Mouse (Mus musculus): ENCODE results near the gene Slc30a4. TPM values are rescaled to one million over a fixed set of nuclear protein-coding genes. Genes with fewer than 3 reads are reported as not detected.

Slc30a4 gene
- polyA plus RNA-seq, 1 experiment from 2014 or later, result 9.9 TPM

- no peak overlapping the region for H3K4me2 ChIP-seq (replicated peaks)
- H3K36me3 ChIP-seq, result no peaks in the 10 kb centered on the region
- peaks cover 2% of the 10 kb centered on the region; the same call in 1 of the 2 replicates for H3K27me3 ChIP-seq
- H3K4me1 ChIP-seq, result no peaks in the 10 kb centered on the region
- WGBS, result 80% methylated on average over 3 of the region's 3 CpGs
- H3K9me3 ChIP-seq, result no peaks in the 10 kb centered on the region
- H3K4me3 ChIP-seq, result no peak overlapping the region
- H3K27ac ChIP-seq, result no peak overlapping the region
- no peak overlapping the region for H3K9ac ChIP-seq
- no peak for ATAC-seq (ENCODE audit: low FRiP score, low read depth)
Measured at GRCm38 (mm10) chr2:122711911-122712310, 9.4 kb upstream of the Slc30a4 start.

GRCm38 (mm10) chr2:122709156-122709555 lies 6.7 kb upstream of the Slc30a4 start:
- no peak overlapping the region for H3K4me2 ChIP-seq (replicated peaks)
- H3K36me3 ChIP-seq, result no peaks in the 10 kb centered on the region
- H3K27ac ChIP-seq, result no peak overlapping the region
- ATAC-seq (ENCODE audit: low FRiP score, low read depth), result no peak
- H3K27me3 ChIP-seq, result peaks cover 3% of the 10 kb centered on the region; the same call in 1 of the 2 replicates
- no peak overlapping the region for H3K9ac ChIP-seq
- no peak overlapping the region for H3K4me3 ChIP-seq
- 79% methylated on average over 1 of the region's 1 CpGs for WGBS
- H3K4me1 ChIP-seq, result no peaks in the 10 kb centered on the region
- no peaks in the 10 kb centered on the region for H3K9me3 ChIP-seq

- H3K27me3 ChIP-seq, result peaks cover 4% of the 10 kb centered on the region; the same call in 1 of the 2 replicates
- H3K4me1 ChIP-seq, result no peaks in the 10 kb centered on the region
- WGBS, result 65% methylated on average over 3 of the region's 3 CpGs
- no peak overlapping the region for H3K9ac ChIP-seq
- H3K36me3 ChIP-seq, result no peaks in the 10 kb centered on the region
- no peak overlapping the region for H3K27ac ChIP-seq
- ATAC-seq (ENCODE audit: low FRiP score, low read depth), result no peak
- H3K4me2 ChIP-seq (replicated peaks), result no peak overlapping the region
- H3K4me3 ChIP-seq, result no peak overlapping the region
- no peaks in the 10 kb centered on the region for H3K9me3 ChIP-seq
Measured at GRCm38 (mm10) chr2:122708080-122708479, 5.6 kb upstream of the Slc30a4 start.

GRCm38 (mm10) chr2:122704572-122704971 lies 2.1 kb upstream of the Slc30a4 start:
- Histone ChIP-seq H3K27ac (no peak overlapping the region), H3K4me3 (no peak overlapping the region), H3K36me3 (no peaks in the 10 kb centered on the region), H3K9ac (no peak overlapping the region), H3K4me1 (peaks cover 14% of the 10 kb centered on the region), H3K27me3 (peaks cover 4% of the 10 kb centered on the region; the same call in 1 of the 2 replicates), H3K4me2 (replicated peaks) (no peak overlapping the region), H3K9me3 (no peaks in the 10 kb centered on the region)
- 84% methylated on average over 2 of the region's 2 CpGs for WGBS
- ATAC-seq (ENCODE audit: low FRiP score, low read depth), result no peak

- 0% methylated on average over 15 of the region's 15 CpGs for WGBS
- peaks cover 14% of the 10 kb centered on the region for H3K4me1 ChIP-seq
- peak overlapping the region; percentile 85 for H3K9ac ChIP-seq
- no peak overlapping the region for H3K27ac ChIP-seq
- peak overlapping the region; percentile 72 for H3K4me3 ChIP-seq
- 0 out of 2 replicates have a peak, but pooled peaks cover 2% of the 10 kb centered on the region for H3K27me3 ChIP-seq
- peak overlapping the region; percentile 78 for H3K4me2 ChIP-seq (replicated peaks)
- ATAC-seq (ENCODE audit: low FRiP score, low read depth), result no peak
- H3K9me3 ChIP-seq, result no peaks in the 10 kb centered on the region
- no peaks in the 10 kb centered on the region for H3K36me3 ChIP-seq
Measured at GRCm38 (mm10) chr2:122701871-122702180, 637 bp downstream of the Slc30a4 start.

- Histone ChIP-seq H3K4me3 (peak overlapping the region; percentile 72), H3K9ac (peak overlapping the region; percentile 85; the same call in 1 of the 2 replicates), H3K9me3 (no peaks in the 10 kb centered on the region), H3K36me3 (no peaks in the 10 kb centered on the region), H3K27ac (no peak overlapping the region), H3K4me2 (replicated peaks) (peak overlapping the region; percentile 78), H3K4me1 (peaks cover 14% of the 10 kb centered on the region), H3K27me3 (0 out of 2 replicates have a peak, but pooled peaks cover 2% of the 10 kb centered on the region)
- 69% methylated on average over 8 of the region's 8 CpGs for WGBS
- no peak for ATAC-seq (ENCODE audit: low FRiP score, low read depth)
Measured at GRCm38 (mm10) chr2:122701012-122701411, 1.5 kb downstream of the Slc30a4 start.

GRCm38 (mm10) chr2:122697526-122697925 lies 4.9 kb downstream of the Slc30a4 start:
- no peak overlapping the region for H3K27ac ChIP-seq
- 71% methylated on average over 2 of the region's 2 CpGs for WGBS
- H3K36me3 ChIP-seq, result no peaks in the 10 kb centered on the region
- no peak overlapping the region for H3K4me3 ChIP-seq
- H3K27me3 ChIP-seq, result no peaks in the 10 kb centered on the region
- ATAC-seq (ENCODE audit: low FRiP score, low read depth), result no peak
- no peak overlapping the region for H3K4me2 ChIP-seq (replicated peaks)
- peaks cover 14% of the 10 kb centered on the region for H3K4me1 ChIP-seq
- no peak overlapping the region for H3K9ac ChIP-seq
- H3K9me3 ChIP-seq, result no peaks in the 10 kb centered on the region

- Histone ChIP-seq H3K9ac (no peak overlapping the region), H3K27ac (no peak overlapping the region), H3K4me1 (no peaks in the 10 kb centered on the region), H3K4me3 (no peak overlapping the region), H3K9me3 (peaks cover 6% of the 10 kb centered on the region), H3K27me3 (no peaks in the 10 kb centered on the region), H3K4me2 (replicated peaks) (no peak overlapping the region), H3K36me3 (peaks cover 6% of the 10 kb centered on the region; the same call in 1 of the 2 replicates)
- no peak for ATAC-seq (ENCODE audit: low FRiP score, low read depth)
- 77% methylated on average over 6 of the region's 6 CpGs for whole genome bisulfite sequencing
Measured at GRCm38 (mm10) chr2:122686665-122687064, 15.8 kb downstream of the Slc30a4 start.

- Histone ChIP-seq H3K9ac (no peak overlapping the region), H3K4me2 (replicated peaks) (no peak overlapping the region), H3K4me1 (no peaks in the 10 kb centered on the region), H3K27ac (no peak overlapping the region), H3K36me3 (peaks cover 6% of the 10 kb centered on the region; the same call in 1 of the 2 replicates), H3K9me3 (peaks cover 10% of the 10 kb centered on the region), H3K4me3 (no peak overlapping the region), H3K27me3 (no peaks in the 10 kb centered on the region)
- ATAC-seq (ENCODE audit: low FRiP score, low read depth), result no peak
- 89% methylated on average over 1 of the region's 1 CpGs for WGBS
Measured at GRCm38 (mm10) chr2:122683641-122684040, 18.8 kb downstream of the Slc30a4 start.

GRCm38 (mm10) chr2:122682520-122682919 lies 19.9 kb downstream of the Slc30a4 start:
- no peak overlapping the region for H3K27ac ChIP-seq
- H3K36me3 ChIP-seq, result peaks cover 6% of the 10 kb centered on the region; the same call in 1 of the 2 replicates
- no peak overlapping the region for H3K9ac ChIP-seq
- no peaks in the 10 kb centered on the region for H3K27me3 ChIP-seq
- H3K4me3 ChIP-seq, result no peak overlapping the region
- H3K4me2 ChIP-seq (replicated peaks), result no peak overlapping the region
- no peaks in the 10 kb centered on the region for H3K4me1 ChIP-seq
- WGBS, result 89% methylated on average over 2 of the region's 2 CpGs
- peaks cover 10% of the 10 kb centered on the region for H3K9me3 ChIP-seq
- ATAC-seq (ENCODE audit: low FRiP score, low read depth), result no peak

- Histone ChIP-seq H3K36me3 (peaks cover 6% of the 10 kb centered on the region; the same call in 1 of the 2 replicates), H3K4me1 (no peaks in the 10 kb centered on the region), H3K27me3 (no peaks in the 10 kb centered on the region), H3K4me3 (no peak overlapping the region), H3K9ac (no peak overlapping the region), H3K27ac (no peak overlapping the region), H3K4me2 (replicated peaks) (no peak overlapping the region), H3K9me3 (peaks cover 10% of the 10 kb centered on the region)
- 84% methylated on average over 5 of the region's 5 CpGs for WGBS
- peak; percentile 40; the same call in 1 of the 2 replicates for ATAC-seq (ENCODE audit: low FRiP score, low read depth)
Measured at GRCm38 (mm10) chr2:122681379-122682137, 20.9 kb downstream of the Slc30a4 start.

GRCm38 (mm10) chr2:122675126-122675525 lies 27.3 kb downstream of the Slc30a4 start:
- H3K4me1 ChIP-seq, result no peaks in the 10 kb centered on the region
- 91% methylated on average over 2 of the region's 2 CpGs for WGBS
- no peaks in the 10 kb centered on the region for H3K27me3 ChIP-seq
- no peaks in the 10 kb centered on the region for H3K36me3 ChIP-seq
- H3K4me2 ChIP-seq (replicated peaks), result no peak overlapping the region
- H3K27ac ChIP-seq, result no peak overlapping the region
- H3K4me3 ChIP-seq, result no peak overlapping the region
- H3K9me3 ChIP-seq, result no peaks in the 10 kb centered on the region
- H3K9ac ChIP-seq, result no peak overlapping the region
- no peak for ATAC-seq (ENCODE audit: low FRiP score, low read depth)

- Histone ChIP-seq H3K27ac (no peak overlapping the region), H3K4me2 (replicated peaks) (no peak overlapping the region), H3K36me3 (no peaks in the 10 kb centered on the region), H3K4me3 (no peak overlapping the region), H3K9ac (no peak overlapping the region), H3K4me1 (no peaks in the 10 kb centered on the region), H3K9me3 (no peaks in the 10 kb centered on the region), H3K27me3 (no peaks in the 10 kb centered on the region)
- WGBS, result 50% methylated on average over 5 of the region's 5 CpGs
- no peak for ATAC-seq (ENCODE audit: low FRiP score, low read depth)
Measured at GRCm38 (mm10) chr2:122672841-122673240, 29.6 kb downstream of the Slc30a4 start.
